Mouse (Mus musculus) left cerebral cortex, adult 18-20 months (tissue): ENCODE data around the gene Akr1c12. TPM values are rescaled to one million over a fixed set of nuclear protein-coding genes. Genes with fewer than 3 reads are reported as not detected.

Source experiments
- total RNA-seq, 2 experiments: library from RNA; stranded (reverse); gene quantifications; 2 replicates each; pipeline ENCODE4 v1.2.3; 2021

Akr1c12 gene
- total RNA-seq, 2 experiments from 2014 or later: not detected

Other genes starting within 250 kb of the Akr1c12 start
- gene Akr1c14, start 230.4 kb downstream of the Akr1c12 start, total RNA-seq: 1 to 10 TPM; 1.0 to 1.5 TPM
- 1 to 10 TPM in 1 of 2 experiments, under 1 TPM in 1; 0.91 to 1.9 TPM for gene Akr1c18, start 128.8 kb downstream of the Akr1c12 start, total RNA-seq
- 1 to 10 TPM in 1 of 2 experiments, under 1 TPM in 1; 0.70 to 1.5 TPM for gene Akr1c13, start 88.3 kb downstream of the Akr1c12 start, total RNA-seq
- under 1 TPM in 1 of 2 experiments, not detected in 1; 0.28 TPM for gene Akr1c19, start 50.7 kb downstream of the Akr1c12 start, total RNA-seq
- gene Akr1c6, start 154.9 kb upstream of the Akr1c12 start, total RNA-seq: not detected
- not detected for gene Akr1c20, start 243.9 kb upstream of the Akr1c12 start, total RNA-seq